Mouse (Mus musculus): ENCODE measurements around the gene Klhl3. TPM values are rescaled to one million over a fixed set of nuclear protein-coding genes. Genes with fewer than 3 reads are reported as not detected.

Gene Klhl3
- total RNA-seq, 2 experiments from 2014 or later: 4.0 to 5.1 TPM

GRCm38 (mm10) chr13:58126862-58127765, 13.7 kb upstream of the Klhl3 start:
- no peak for ATAC-seq (replicated peaks; ENCODE audit: poor library complexity)

- peak; percentile 23; the same call in 1 of the 2 replicates for ATAC-seq (replicated peaks; ENCODE audit: poor library complexity)
Measured at GRCm38 (mm10) chr13:58126126-58126525, 12.7 kb upstream of the Klhl3 start.

GRCm38 (mm10) chr13:58124989-58125388, 11.6 kb upstream of the Klhl3 start:
- ATAC-seq (replicated peaks; ENCODE audit: poor library complexity): no peak

GRCm38 (mm10) chr13:58124278-58124677, 10.9 kb upstream of the Klhl3 start:
- ATAC-seq (replicated peaks; ENCODE audit: poor library complexity): no peak

GRCm38 (mm10) chr13:58123381-58123780, 10.0 kb upstream of the Klhl3 start:
- ATAC-seq (replicated peaks; ENCODE audit: poor library complexity): no peak

GRCm38 (mm10) chr13:58122786-58123297, 9.4 kb upstream of the Klhl3 start:
- ATAC-seq (replicated peaks; ENCODE audit: poor library complexity): no peak

GRCm38 (mm10) chr13:58117318-58118017, 4.1 kb upstream of the Klhl3 start:
- ATAC-seq (replicated peaks; ENCODE audit: poor library complexity): peak; percentile 41

GRCm38 (mm10) chr13:58116801-58117200, 3.4 kb upstream of the Klhl3 start:
- ATAC-seq (replicated peaks; ENCODE audit: poor library complexity): no peak

GRCm38 (mm10) chr13:58115227-58115626, 1.8 kb upstream of the Klhl3 start:
- ATAC-seq (replicated peaks; ENCODE audit: poor library complexity): peak; percentile 71

GRCm38 (mm10) chr13:58112601-58113041, 771 bp downstream of the Klhl3 start:
- no peak for ATAC-seq (replicated peaks; ENCODE audit: poor library complexity)

- ATAC-seq (replicated peaks; ENCODE audit: poor library complexity): no peak
Measured at GRCm38 (mm10) chr13:58112191-58112590, 1.2 kb downstream of the Klhl3 start.

GRCm38 (mm10) chr13:58111306-58111705, 2.1 kb downstream of the Klhl3 start:
- no peak for ATAC-seq (replicated peaks; ENCODE audit: poor library complexity)

- ATAC-seq (replicated peaks; ENCODE audit: poor library complexity): no peak
Measured at GRCm38 (mm10) chr13:58090643-58091042, 22.7 kb downstream of the Klhl3 start.

- ATAC-seq (replicated peaks; ENCODE audit: poor library complexity): no peak
Measured at GRCm38 (mm10) chr13:58084396-58084795, 29.0 kb downstream of the Klhl3 start.

GRCm38 (mm10) chr13:58083521-58083920, 29.9 kb downstream of the Klhl3 start:
- ATAC-seq (replicated peaks; ENCODE audit: poor library complexity): no peak

GRCm38 (mm10) chr13:58083048-58083447, 30.3 kb downstream of the Klhl3 start:
- no peak for ATAC-seq (replicated peaks; ENCODE audit: poor library complexity)

GRCm38 (mm10) chr13:58078361-58078760, 35.0 kb downstream of the Klhl3 start:
- ATAC-seq (replicated peaks; ENCODE audit: poor library complexity): no peak

GRCm38 (mm10) chr13:58074881-58075280, 38.5 kb downstream of the Klhl3 start:
- ATAC-seq (replicated peaks; ENCODE audit: poor library complexity): no peak

- ATAC-seq (replicated peaks; ENCODE audit: poor library complexity): no peak
Measured at GRCm38 (mm10) chr13:58074466-58074865, 38.9 kb downstream of the Klhl3 start.

GRCm38 (mm10) chr13:58073254-58073882, 40.0 kb downstream of the Klhl3 start:
- ATAC-seq (replicated peaks; ENCODE audit: poor library complexity): no peak

- ATAC-seq (replicated peaks; ENCODE audit: poor library complexity): no peak
Measured at GRCm38 (mm10) chr13:58071209-58071608, 42.2 kb downstream of the Klhl3 start.
